Mouse (Mus musculus) E14TG2a.4 (cell line): ENCODE results near the gene Nolc1.

ENCODE experiments used
- CTCF ChIP-seq: conservative IDR thresholded peaks from 2 replicates; pipeline ENCODE4 v1.5.1; 2014; ENCODE audit warnings: low read length
- POU5F1 ChIP-seq: IDR thresholded peaks from 2 replicates; pipeline ENCODE4 v1.6.1; 2014; ENCODE audit warnings: low read length, borderline replicate concordance

GRCm38 (mm10) chr19:46056388-46056946, 19.2 kb upstream of the Nolc1 start:
- no peak for TF ChIP-seq CTCF
- no peak for TF ChIP-seq POU5F1
